Mouse (Mus musculus): Measurements from ENCODE around the gene Krt88. TPM values are rescaled to one million over a fixed set of nuclear protein-coding genes. Genes with fewer than 3 reads are reported as not detected.

Gene Krt88
- polyA plus RNA-seq (2012; rRNA removed): not detected in 2 replicates

GRCm38 (mm10) chr15:101447444-101447843, at the start of gene Krt88:
TSS of gene Krt88 (plus strand) at chr15:101447744.

GRCm38 (mm10) chr15:101410775-101411174, 36.8 kb upstream of the Krt88 start, which contains the start of gene Krt7:
TSS of gene Krt7 (plus strand) at chr15:101411043.

DNA sequence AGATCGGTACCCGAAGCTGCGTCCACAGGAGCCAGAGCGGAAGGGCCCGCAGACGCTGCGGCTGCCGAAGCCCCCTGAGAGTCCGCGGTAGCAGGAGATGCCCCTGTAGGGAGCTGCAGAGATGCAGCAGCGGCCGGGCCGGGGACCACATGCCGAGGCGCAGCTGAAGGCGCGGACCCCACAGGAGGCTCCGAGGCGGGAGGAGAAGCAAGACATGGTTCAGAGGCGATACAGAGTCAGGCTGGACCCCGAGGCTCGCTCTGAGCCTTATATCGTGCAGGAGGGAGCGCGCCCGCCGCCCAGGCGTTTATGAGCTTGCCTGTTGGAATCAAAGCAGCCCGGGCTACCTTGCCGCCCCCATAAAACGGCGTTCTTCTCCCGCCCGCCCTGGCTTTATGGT, 9.0 kb upstream of the Krt88 start, which contains the start of gene Krt87:
Gene Krt87 (minus strand): TSS at position 250 of the 400 bp plus-strand sequence.

DNA sequence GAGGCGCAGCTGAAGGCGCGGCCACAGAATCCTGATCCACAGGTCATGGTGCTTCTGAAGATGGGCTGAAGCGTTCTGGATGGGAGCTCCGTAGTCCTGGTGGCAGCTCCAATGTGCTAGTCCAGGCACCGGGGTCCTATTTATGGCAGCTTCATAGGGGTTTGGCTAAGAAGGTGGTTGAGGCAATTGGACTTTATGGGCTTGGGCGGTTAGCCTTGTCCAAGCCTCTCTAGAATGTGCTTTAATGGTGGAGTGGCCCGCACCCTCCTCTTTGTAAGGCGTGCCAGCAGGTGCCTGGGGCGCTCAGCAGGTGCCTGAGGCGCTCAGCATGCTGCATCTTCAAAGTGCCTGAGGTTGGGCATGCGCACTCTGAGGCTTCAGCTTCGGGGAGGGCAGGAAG, 16.1 kb downstream of the Krt88 start, which contains the start of gene Krt81:
Gene Krt81 (minus strand): TSS at position 101 of the 400 bp plus-strand sequence.

GRCm38 (mm10) chr15:101472952-101473528, 25.5 kb downstream of the Krt88 start, which contains the start of gene Krt86:
TSS of gene Krt86 (plus strand) at chr15:101473478.

DNA sequence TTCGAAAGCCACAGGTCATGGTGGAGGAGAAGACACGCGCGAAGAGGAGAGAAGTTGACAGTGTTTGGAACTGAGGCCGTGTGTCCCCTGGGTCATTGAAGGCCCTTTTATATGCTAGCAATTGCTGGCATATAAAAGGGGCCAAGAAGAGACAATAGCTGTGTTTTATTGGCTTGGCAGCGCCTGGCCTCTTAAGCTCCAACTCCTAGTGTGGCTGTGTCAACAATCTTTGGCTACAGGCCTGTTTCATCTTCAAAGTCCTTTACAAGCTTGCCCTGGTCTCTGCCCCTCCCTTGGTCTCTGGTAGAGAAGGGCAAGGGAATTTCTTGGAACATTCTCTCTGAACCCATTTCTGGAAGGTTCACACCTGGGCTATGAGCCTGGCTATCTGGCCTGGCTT, 43.9 kb downstream of the Krt88 start, which contains the start of gene Krt83:
Gene Krt83 (minus strand): TSS at position 82 of the 400 bp plus-strand sequence.

Other genes starting within 250 kb of the Krt88 start
- gene Grasp, start 223.6 kb upstream of the Krt88 start, polyA plus RNA-seq (2012; rRNA removed): 5.3 and 5.8 TPM in 2 replicates
- gene Nr4a1, start 193.5 kb upstream of the Krt88 start, polyA plus RNA-seq (2012; rRNA removed): 7.8 and 8.5 TPM in 2 replicates
- 71.2 and 75.3 TPM in 2 replicates for gene Atg101, start 163.5 kb upstream of the Krt88 start, polyA plus RNA-seq (2012; rRNA removed)
- gene 6030408B16Rik, start 154.5 kb upstream of the Krt88 start, polyA plus RNA-seq (2012; rRNA removed): 0.31 and 0.32 TPM in 2 replicates
- gene Krt80, start 77.6 kb upstream of the Krt88 start, polyA plus RNA-seq (2012; rRNA removed): 0.25 and 4.2 TPM in 2 replicates
- gene Krt7, start 36.7 kb upstream of the Krt88 start, polyA plus RNA-seq (2012; rRNA removed): 0.55 and 21.6 TPM in 2 replicates
- gene Krt87, start 8.9 kb upstream of the Krt88 start, polyA plus RNA-seq (2012; rRNA removed): 0.34 and 0.45 TPM in 2 replicates
- 0.04 and 0.13 TPM in 2 replicates for gene Krt81, start 16.0 kb downstream of the Krt88 start, polyA plus RNA-seq (2012; rRNA removed)
- gene Krt86, start 25.7 kb downstream of the Krt88 start, polyA plus RNA-seq (2012; rRNA removed): 0.04 and 0.05 TPM in 2 replicates
- not detected in 2 replicates for gene Krt83, start 43.8 kb downstream of the Krt88 start, polyA plus RNA-seq (2012; rRNA removed)
- gene Gm49425, start 69.5 kb downstream of the Krt88 start, polyA plus RNA-seq (2012; rRNA removed): not detected in 2 replicates
- gene Krt84, start 85.1 kb downstream of the Krt88 start, polyA plus RNA-seq (2012; rRNA removed): not detected in 2 replicates
- not detected in 2 replicates for gene Krt82, start 102.9 kb downstream of the Krt88 start, polyA plus RNA-seq (2012; rRNA removed)
- 0.15 and 0.16 TPM in 2 replicates for gene Krt90, start 115.2 kb downstream of the Krt88 start, polyA plus RNA-seq (2012; rRNA removed)
- 0.07 and 0.09 TPM in 2 replicates for gene Krt75, start 126.2 kb downstream of the Krt88 start, polyA plus RNA-seq (2012; rRNA removed)
- not detected in 2 replicates for gene Gm5414, start 180.4 kb downstream of the Krt88 start, polyA plus RNA-seq (2012; rRNA removed)
- gene Gm5478, start 199.6 kb downstream of the Krt88 start, polyA plus RNA-seq (2012; rRNA removed): not detected in 2 replicates
- 0.41 TPM in 1 of 2 replicates, not detected in the other for gene Krt6b, start 232.5 kb downstream of the Krt88 start, polyA plus RNA-seq (2012; rRNA removed)
- gene Krt6a, start 246.6 kb downstream of the Krt88 start, polyA plus RNA-seq (2012; rRNA removed): 0.04 and 40.9 TPM in 2 replicates